ENCODE assay signal across 8 mouse cellular contexts in the genomic region with DNA sequence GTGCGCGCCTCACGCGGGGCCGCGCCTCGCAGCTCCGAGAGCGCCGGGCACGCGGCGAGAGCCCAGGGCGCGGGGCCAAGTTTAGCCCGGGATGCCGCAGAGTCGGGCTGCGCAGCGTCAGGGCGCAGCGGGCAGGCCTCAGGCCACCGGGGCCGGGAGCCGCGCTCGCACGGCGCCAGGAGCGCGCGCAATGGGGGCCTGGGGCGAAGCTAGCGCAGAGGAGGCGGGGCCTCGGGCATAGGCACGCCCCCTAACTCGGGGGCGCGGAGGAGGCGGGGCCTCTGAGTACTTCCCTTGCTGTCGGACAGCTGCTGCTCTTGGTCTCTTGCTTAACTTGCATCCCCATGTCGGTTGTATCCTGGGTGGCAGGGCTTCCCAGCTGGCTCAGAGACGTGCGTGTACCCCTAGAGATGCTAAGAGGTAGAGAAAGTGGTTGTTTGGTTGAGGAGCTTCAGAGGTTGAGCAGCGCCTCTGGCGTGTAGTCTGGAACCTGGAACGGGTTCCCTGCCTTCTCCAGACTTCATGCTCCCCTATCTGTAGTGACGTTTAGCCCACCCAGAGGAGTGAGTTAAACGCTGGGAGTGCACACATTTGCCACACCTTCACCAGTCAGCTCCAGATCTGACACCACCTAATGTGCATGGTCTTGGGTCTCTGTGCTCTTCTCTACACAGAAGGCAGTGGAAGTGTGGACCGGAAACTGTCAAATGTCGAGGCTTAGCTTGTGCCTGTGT. TPM values are rescaled to one million over a fixed set of nuclear protein-coding genes. Genes with fewer than 3 reads are reported as not detected.
DNase-seq lines count a peak whose midpoint lies in the region; ATAC-seq and TF ChIP-seq lines count a peak whose summit lies in the region.

Gene H6pd (minus strand): TSS at position 171 of the 734 bp plus-strand sequence.

- peak; percentile 93 for ATAC-seq in forebrain, embryonic 14.5 days
- ATAC-seq in liver, embryonic 15.5 days (ENCODE audit: insufficient read depth), result peak; percentile 83
- peak; percentile 86 for ATAC-seq in neural tube, embryonic 11.5 days (ENCODE audit: insufficient read depth, low FRiP score, low TSS enrichment)
- ATAC-seq in stomach, embryonic 16.5 days (ENCODE audit: insufficient read depth, low FRiP score), result peak; percentile 89

- no peaks in the 10 kb centered on the region for H3K9me3 ChIP-seq in E14TG2a.4 (ENCODE audit: low read length)
- H3K9me3 ChIP-seq in forebrain, embryonic 14.5 days (replicated peaks; ENCODE audit: control insufficient read depth, low read length), result no peaks in the 10 kb centered on the region
- H3K9me3 ChIP-seq in liver, embryonic 15.5 days (replicated peaks), result no peaks in the 10 kb centered on the region
- no peaks in the 10 kb centered on the region for H3K9me3 ChIP-seq in neural tube, embryonic 11.5 days (ENCODE audit: control insufficient read depth, low read length)
- H3K9me3 ChIP-seq in stomach, embryonic 16.5 days (replicated peaks; ENCODE audit: control insufficient read depth, low read length), result no peaks in the 10 kb centered on the region

- WGBS in forebrain, embryonic 14.5 days, result 6% methylated on average over 47 of the region's 52 CpGs
- 1% methylated on average over 52 of the region's 52 CpGs for whole genome bisulfite sequencing in liver, embryonic 15.5 days (ENCODE audit: insufficient replicate concordance)
- WGBS in neural tube, embryonic 11.5 days, result 6% methylated on average over 50 of the region's 52 CpGs
- WGBS in stomach, embryonic 16.5 days, result 4% methylated on average over 52 of the region's 52 CpGs

- TF ChIP-seq CTCF in E14TG2a.4 (conservative IDR thresholded peaks at IDR 0.05; ENCODE audit: low read length), result no peak

- peaks cover 57% of the 10 kb centered on the region for H3K4me1 ChIP-seq in E14TG2a.4 (replicated peaks; ENCODE audit: low read depth, low read length)
- H3K4me1 ChIP-seq in forebrain, embryonic 14.5 days (ENCODE audit: control insufficient read depth, insufficient read depth, low read length), result peaks cover 4% of the 10 kb centered on the region
- H3K4me1 ChIP-seq in liver, embryonic 15.5 days (replicated peaks), result peaks cover 54% of the 10 kb centered on the region
- peaks cover 6% of the 10 kb centered on the region for H3K4me1 ChIP-seq in neural tube, embryonic 11.5 days (ENCODE audit: control insufficient read depth, insufficient read depth, low read length)
- peaks cover 27% of the 10 kb centered on the region for H3K4me1 ChIP-seq in stomach, embryonic 16.5 days (ENCODE audit: control insufficient read depth, insufficient read depth, low read length)

- DNase-seq in cerebellum, adult 11 months, result peak; percentile 87
- DNase-seq in forebrain, embryonic 14.5 days (ENCODE audit: low spot score), result peak; percentile 91
- peak; percentile 94 to 95 for DNase-seq in heart, postnatal 10 days
- DNase-seq in kidney, postnatal 4 days, result peak; percentile 94 to 96
- peak; percentile 95 for DNase-seq in neural tube, embryonic 11.5 days (ENCODE audit: low spot score)

- H3K4me2 ChIP-seq in forebrain, embryonic 14.5 days (ENCODE audit: low read length), result peak within 1 kb of the TSS; percentile 87
- H3K4me2 ChIP-seq in liver, embryonic 15.5 days, result peak within 1 kb of the TSS; percentile 89
- H3K4me2 ChIP-seq in neural tube, embryonic 11.5 days (ENCODE audit: low read depth), result peak within 1 kb of the TSS; percentile 84
- H3K4me2 ChIP-seq in stomach, embryonic 16.5 days (ENCODE audit: low read depth, low read length), result peak within 1 kb of the TSS; percentile 81

- peak within 1 kb of the TSS; percentile 87 for H3K4me3 ChIP-seq in E14TG2a.4 (replicated peaks; ENCODE audit: low read length)
- peak within 1 kb of the TSS; percentile 74 for H3K4me3 ChIP-seq in forebrain, embryonic 14.5 days (ENCODE audit: low read depth, low read length)
- H3K4me3 ChIP-seq in liver, embryonic 15.5 days (replicated peaks), result peak within 1 kb of the TSS; percentile 68
- peak within 1 kb of the TSS; percentile 68 for H3K4me3 ChIP-seq in neural tube, embryonic 11.5 days (ENCODE audit: low read depth, low read length)
- peak within 1 kb of the TSS; percentile 78 for H3K4me3 ChIP-seq in stomach, embryonic 16.5 days (replicated peaks; ENCODE audit: low read length)

- H3K36me3 ChIP-seq in E14TG2a.4 (ENCODE audit: insufficient read depth, low read length), result no peaks in the 10 kb centered on the region
- H3K36me3 ChIP-seq in forebrain, embryonic 14.5 days (ENCODE audit: control insufficient read depth, insufficient read depth, low read length), result no peaks in the 10 kb centered on the region
- H3K36me3 ChIP-seq in liver, embryonic 15.5 days (replicated peaks), result peaks cover 12% of the 10 kb centered on the region; the same call in 1 of the 2 replicates
- H3K36me3 ChIP-seq in neural tube, embryonic 11.5 days (ENCODE audit: control insufficient read depth, insufficient read depth, low read length), result no peaks in the 10 kb centered on the region
- H3K36me3 ChIP-seq in stomach, embryonic 16.5 days (ENCODE audit: control insufficient read depth, insufficient read depth, low read length), result no peaks in the 10 kb centered on the region

- intact Hi-C loops in heart, postnatal 10 days (cut with DNase I), result no loop called here

- peak within 1 kb of the TSS; percentile 78 for H3K27ac ChIP-seq in forebrain, embryonic 14.5 days (ENCODE audit: low read depth, low read length)
- H3K27ac ChIP-seq in liver, embryonic 15.5 days (replicated peaks), result peak within 1 kb of the TSS; percentile 91
- H3K27ac ChIP-seq in neural tube, embryonic 11.5 days (ENCODE audit: low read depth, low read length), result peak within 1 kb of the TSS; percentile 85
- peak within 1 kb of the TSS; percentile 96 for H3K27ac ChIP-seq in stomach, embryonic 16.5 days (ENCODE audit: low read length)

- peaks cover 20% of the 10 kb centered on the region for H3K27me3 ChIP-seq in E14TG2a.4 (ENCODE audit: insufficient read depth, low read length)
- no peaks in the 10 kb centered on the region for H3K27me3 ChIP-seq in forebrain, embryonic 14.5 days (replicated peaks; ENCODE audit: control insufficient read depth, insufficient read depth, low read length)
- no peaks in the 10 kb centered on the region for H3K27me3 ChIP-seq in liver, embryonic 15.5 days
- H3K27me3 ChIP-seq in neural tube, embryonic 11.5 days (ENCODE audit: control insufficient read depth, insufficient read depth, low read length), result no peaks in the 10 kb centered on the region
- H3K27me3 ChIP-seq in stomach, embryonic 16.5 days (ENCODE audit: control insufficient read depth, insufficient read depth, low read length), result no peaks in the 10 kb centered on the region

- peak within 1 kb of the TSS; percentile 77 for H3K9ac ChIP-seq in forebrain, embryonic 14.5 days (ENCODE audit: low read length)
- H3K9ac ChIP-seq in liver, embryonic 15.5 days, result peak within 1 kb of the TSS; percentile 68
- H3K9ac ChIP-seq in neural tube, embryonic 11.5 days (ENCODE audit: low read length), result peak within 1 kb of the TSS; percentile 89
- H3K9ac ChIP-seq in stomach, embryonic 16.5 days (ENCODE audit: low read length), result peak within 1 kb of the TSS; percentile 97

RNA-seq across cellular contexts. Expression of gene H6pd, which starts in this region (rescaled TPM):
- 1.5 and 1.8 TPM in 2 replicates for polyA plus RNA-seq in forebrain, embryonic 14.5 days (2014; fragmentation: Nextera tagmentation; extraction: Ambion mirVana)
- 10 to 100 TPM; 41.9 to 45.6 TPM for total RNA-seq in heart, postnatal 10 days (2021)
- polyA plus RNA-seq in liver, embryonic 15.5 days (2015; fragmentation: Nextera tagmentation; extraction: Ambion mirVana), result 16.9 and 21.5 TPM in 2 replicates
- polyA plus RNA-seq in neural tube, embryonic 11.5 days (2014; fragmentation: Nextera tagmentation; extraction: Ambion mirVana), result 3.0 and 3.6 TPM in 2 replicates
- polyA plus RNA-seq in stomach, embryonic 16.5 days (2015; fragmentation: Nextera tagmentation; extraction: Ambion mirVana), result 14.9 and 15.2 TPM in 2 replicates

Comparison
In these comparisons a context has a peak if more than half of its experiments do, and no peak if none do; other contexts are left out.
1. Peak in every context shown above with its lines: DNase-seq, ATAC-seq, H3K4me3 ChIP-seq and H3K27ac ChIP-seq.